Mouse (Mus musculus) thymus, adult 2 months (tissue): ENCODE measurements around the gene Rrp7a.

Experiments
- CTCF ChIP-seq: fragments of 200-500 bp; IDR thresholded peaks from 2 replicates; pipeline ENCODE4 v1.5.1; 2012; ENCODE audit warnings: mild to moderate bottlenecking, control low read depth, low read length, moderate library complexity, borderline replicate concordance; ENCODE audit not compliant: control insufficient read depth, poor library complexity, insufficient read depth; ENCODE audit errors: extremely low read depth
- POLR2A ChIP-seq: fragments of 200-500 bp; IDR thresholded peaks from 2 replicates; pipeline ENCODE4 v1.6.1; 2012; ENCODE audit warnings: mild to moderate bottlenecking, low read length, control low read depth, moderate library complexity; ENCODE audit not compliant: control insufficient read depth, poor library complexity, insufficient read depth; ENCODE audit errors: extremely low read depth

DNA sequence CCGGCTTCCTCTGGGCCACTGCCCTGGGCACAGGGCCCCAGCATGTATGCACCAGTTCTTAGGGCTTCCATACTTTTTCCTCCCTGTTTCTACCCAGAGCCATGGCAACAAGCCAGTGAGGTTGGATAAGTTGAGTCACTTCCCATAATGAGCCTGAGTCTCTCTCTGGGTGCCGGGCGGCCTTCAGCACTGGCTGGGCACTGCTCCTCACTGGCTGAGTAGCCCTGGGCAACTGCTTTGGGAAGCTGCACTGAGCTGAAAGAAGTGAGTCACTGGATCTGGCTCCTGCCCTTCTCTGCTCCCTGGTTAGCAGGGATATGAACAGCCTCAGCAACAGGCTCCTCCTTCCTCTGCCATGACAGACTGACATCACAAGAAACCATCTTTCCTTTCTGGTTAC lies 44.0 kb upstream of the Rrp7a start:
- TF ChIP-seq CTCF: no peak
- no peak for TF ChIP-seq POLR2A
